Mouse (Mus musculus) cortical plate, adult 2 months (tissue): Measurements from ENCODE around the gene Brms1. TPM values are rescaled to one million over a fixed set of nuclear protein-coding genes. Genes with fewer than 3 reads are reported as not detected.

Source experiments
- H3K27ac ChIP-seq: fragments of 200-500 bp; 2 replicates; pipeline ENCODE4 v1.5.1; 2012; ENCODE audit warnings: low read length, control low read depth, inconsistent platforms; ENCODE audit not compliant: insufficient read depth
- H3K4me1 ChIP-seq: fragments of 200-500 bp; 2 replicates; pipeline ENCODE4 v1.6.1; 2011; ENCODE audit warnings: low read length; ENCODE audit not compliant: control insufficient read depth, insufficient read depth
- H3K4me3 ChIP-seq: fragments of 200-500 bp; 2 replicates; pipeline ENCODE4 v1.5.1; 2011; ENCODE audit warnings: mild to moderate bottlenecking, low read length, control low read depth; ENCODE audit not compliant: insufficient read depth
- CTCF ChIP-seq: fragments of 200-500 bp; IDR thresholded peaks from 2 replicates; pipeline ENCODE4 v1.5.1; 2011; ENCODE audit warnings: mild to moderate bottlenecking, control low read depth, low read length; ENCODE audit not compliant: insufficient read depth; ENCODE audit errors: extremely low read depth
- POLR2A ChIP-seq: fragments of 200-500 bp; IDR thresholded peaks from 2 replicates; pipeline ENCODE4 v1.6.1; 2011; ENCODE audit warnings: mild to moderate bottlenecking, low read length, control low read depth; ENCODE audit not compliant: insufficient read depth; ENCODE audit errors: extremely low read depth
- polyA plus RNA-seq: library from polyadenylated mRNA; depleted of rRNA; stranded (reverse); fragments of >200 nt; gene quantifications from 2 replicates; pipeline ENCODE4 v1.2.3, GENCODE M21; 2012

Gene Brms1
- polyA plus RNA-seq, 1 experiment: 34.8 TPM

DNA sequence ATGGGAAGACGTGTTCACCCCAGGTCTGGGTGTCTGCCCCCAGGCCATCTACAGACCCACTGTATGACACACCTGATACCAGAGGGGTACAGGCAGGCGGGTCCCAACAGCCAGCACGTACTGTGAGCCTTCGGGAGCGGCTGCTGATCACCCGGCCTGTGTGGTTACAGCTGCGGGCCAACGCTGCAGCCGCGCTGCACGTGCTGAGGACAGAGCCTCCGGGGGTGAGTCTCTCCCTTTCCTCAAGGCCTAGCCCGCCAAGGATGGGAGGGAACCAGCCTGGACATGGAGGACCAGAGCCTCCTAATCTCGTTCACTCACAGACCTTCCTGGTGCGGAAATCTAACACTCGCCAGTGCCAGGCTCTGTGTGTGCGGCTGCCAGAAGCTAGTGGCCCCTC, 9.9 kb downstream of the Brms1 start:
- Histone ChIP-seq H3K4me3 (peak overlapping the region; percentile 58), H3K4me1 (peaks cover 11% of the 10 kb centered on the region), H3K27ac (peak overlapping the region; percentile 84)
- TF ChIP-seq CTCF: no peak
- no peak for TF ChIP-seq POLR2A

- Histone ChIP-seq H3K4me3 (peak overlapping the region; percentile 58), H3K27ac (peak overlapping the region; percentile 84), H3K4me1 (peaks cover 11% of the 10 kb centered on the region)
- TF ChIP-seq CTCF (no peak), POLR2A (no peak)
Observed at GRCm38 (mm10) chr19:5051515-5051914, 10.4 kb downstream of the Brms1 start.

DNA sequence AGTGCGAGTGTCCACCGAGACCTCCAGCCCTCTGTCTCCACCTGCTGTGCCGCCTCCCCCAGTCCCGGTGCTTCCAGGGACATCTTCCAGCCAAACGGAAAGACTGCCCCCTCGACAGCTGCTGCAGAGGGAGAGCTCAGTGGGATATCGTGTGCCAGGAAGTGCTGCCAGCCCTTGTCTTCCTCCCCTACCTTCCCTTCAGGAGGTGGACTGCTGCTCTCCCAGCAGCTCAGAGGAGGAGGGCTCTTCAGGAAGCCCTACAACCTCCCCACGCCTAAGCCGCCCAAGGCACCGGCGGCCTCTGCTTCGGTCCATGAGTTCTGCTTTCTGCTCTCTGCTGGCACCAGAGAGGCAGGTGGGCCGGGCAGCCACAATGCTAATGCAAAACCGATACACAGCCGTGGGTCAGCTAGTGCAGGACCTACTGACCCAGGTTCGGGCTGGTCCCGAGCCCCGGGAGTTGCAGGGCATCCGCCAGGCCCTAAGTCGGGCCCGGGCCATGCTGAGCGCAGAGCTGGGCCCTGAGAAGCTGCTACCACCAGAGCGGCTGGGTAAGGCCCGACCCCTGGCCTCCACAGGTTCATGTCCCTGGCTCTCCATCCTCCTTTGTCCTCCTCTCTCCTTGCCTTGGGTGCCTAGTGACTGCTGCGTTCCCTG, 11.1 kb downstream of the Brms1 start:
- no peak for TF ChIP-seq CTCF
- peak; percentile 50; the same call in 1 of the 2 replicates for TF ChIP-seq POLR2A
- Histone ChIP-seq H3K4me3 (peak overlapping the region; percentile 58), H3K4me1 (peaks cover 8% of the 10 kb centered on the region), H3K27ac (peak overlapping the region; percentile 79)

GRCm38 (mm10) chr19:5052853-5053252, 11.7 kb downstream of the Brms1 start:
- H3K4me3 ChIP-seq: peak overlapping the region; percentile 58
- no peak for TF ChIP-seq CTCF
- H3K4me1 ChIP-seq: peaks cover 5% of the 10 kb centered on the region; the same call in 1 of the 2 replicates
- peak overlapping the region; percentile 79 for H3K27ac ChIP-seq

- TF ChIP-seq CTCF (peak; percentile 47), POLR2A (no peak)
- no peak overlapping the region for H3K27ac ChIP-seq
- peaks cover 8% of the 10 kb centered on the region for H3K4me1 ChIP-seq
- no peak overlapping the region for H3K4me3 ChIP-seq
Observed at GRCm38 (mm10) chr19:5053909-5054308, 12.8 kb downstream of the Brms1 start.

- Histone ChIP-seq H3K4me1 (peaks cover 5% of the 10 kb centered on the region), H3K4me3 (no peak overlapping the region), H3K27ac (no peak overlapping the region)
- no peak for TF ChIP-seq POLR2A
- TF ChIP-seq CTCF: peak; percentile 56
Observed at GRCm38 (mm10) chr19:5056251-5056650, 15.1 kb downstream of the Brms1 start.

DNA sequence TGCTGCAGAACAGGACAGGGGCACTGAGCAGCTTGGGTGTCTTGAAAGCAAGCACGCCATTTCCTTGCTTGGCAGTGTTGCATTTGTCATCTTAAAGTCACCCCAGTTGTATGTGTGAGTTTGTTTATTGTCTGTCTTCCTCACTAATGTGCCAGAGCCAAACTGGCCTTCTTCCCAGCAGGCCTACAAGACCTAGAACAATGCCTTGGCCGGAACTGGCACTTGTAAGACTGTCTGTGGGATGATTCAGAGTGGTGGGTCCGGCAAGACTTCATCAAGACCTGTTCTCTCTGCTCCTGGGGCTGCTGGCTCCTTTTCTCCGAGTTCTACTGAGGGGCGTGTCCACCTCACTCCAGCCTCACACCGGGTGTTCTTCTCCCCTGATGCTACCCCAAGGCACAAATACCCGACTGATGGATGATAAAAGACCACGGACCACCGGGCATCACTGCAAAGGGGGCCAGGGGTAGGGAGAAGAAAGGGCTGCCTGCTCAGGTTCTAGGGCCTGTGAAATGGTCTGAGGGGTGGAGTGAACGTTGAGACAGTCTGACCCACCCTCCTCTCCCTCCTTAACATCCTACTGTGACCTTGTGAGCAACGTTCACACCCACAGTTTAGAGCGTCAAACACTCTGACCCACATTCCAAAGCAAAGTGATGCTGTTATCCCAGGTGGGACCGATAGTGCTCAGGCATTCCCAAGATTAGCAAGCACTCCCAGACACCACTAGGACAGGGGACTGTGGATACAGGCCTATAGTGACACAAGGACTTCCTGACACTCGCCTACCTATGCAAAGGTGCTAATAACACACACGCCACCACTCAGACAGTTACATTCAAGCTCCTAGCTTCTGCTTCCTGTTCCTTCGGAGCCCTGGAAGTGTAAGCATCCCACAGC, 17.0 kb downstream of the Brms1 start:
- H3K4me3 ChIP-seq: no peak overlapping the region
- peaks cover 7% of the 10 kb centered on the region for H3K4me1 ChIP-seq
- TF ChIP-seq CTCF (no peak), POLR2A (0 out of 2 replicates have a peak, but pooled peaks have one; percentile 22)
- H3K27ac ChIP-seq: no peak overlapping the region

GRCm38 (mm10) chr19:5058801-5059771, 17.9 kb downstream of the Brms1 start:
- no peak overlapping the region for H3K27ac ChIP-seq
- no peak overlapping the region for H3K4me3 ChIP-seq
- peaks cover 7% of the 10 kb centered on the region for H3K4me1 ChIP-seq
- TF ChIP-seq POLR2A: no peak
- TF ChIP-seq CTCF: no peak
